Mouse (Mus musculus): ENCODE data around the gene Akap13.

DNA sequence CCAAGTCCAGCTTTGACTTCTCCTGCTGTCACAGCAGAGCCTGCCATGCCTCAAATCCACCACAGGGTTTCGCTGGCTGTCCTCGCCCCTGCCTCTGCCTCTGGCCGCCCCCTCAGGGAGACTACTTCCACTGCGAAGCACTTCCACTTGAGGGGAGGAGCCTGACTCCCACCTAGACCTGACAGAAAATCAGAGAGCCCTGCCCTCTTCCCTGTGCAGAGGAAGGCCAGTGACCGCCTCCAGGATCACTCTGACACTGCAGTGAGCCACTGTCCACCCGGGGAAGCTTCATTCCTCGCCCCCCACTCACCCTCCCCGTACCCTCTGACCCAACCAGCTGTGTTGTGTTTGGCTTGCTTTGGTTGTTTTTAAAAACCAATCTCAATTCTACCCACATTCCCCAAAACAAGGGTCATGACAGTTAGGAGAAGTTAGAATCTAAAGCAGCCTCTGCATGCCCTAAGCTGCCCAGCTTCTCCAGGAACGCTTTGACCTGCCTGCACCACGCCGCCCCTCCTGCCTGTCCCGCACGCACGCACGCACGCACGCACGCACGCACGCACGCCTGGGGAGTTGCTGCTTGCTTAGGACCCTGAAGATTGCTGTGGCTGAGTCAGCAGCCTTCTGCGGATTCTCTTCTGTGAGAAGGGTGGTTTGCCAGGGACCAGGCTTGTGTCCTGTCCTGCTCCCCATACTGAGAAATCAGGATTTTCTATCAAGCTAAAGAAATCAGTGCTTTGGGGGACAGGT lies 297.3 kb downstream of the Akap13 start:
- no peak for TF ChIP-seq EP300 (IDR thresholded peaks at IDR 0.05; ENCODE audit: low read depth)
- peak; percentile 8; the same call in 1 of the 2 replicates for TF ChIP-seq CTCF (IDR thresholded peaks at IDR 0.05; ENCODE audit: low read depth)

Measured in heart, postnatal 0 days (tissue).